Mouse (Mus musculus) frontal cortex, postnatal 10 days (tissue): ENCODE results near the gene Ice2.

Experiments used
- DNase-seq, 2 experiments: peaks; one replicate each; pipeline ENCODE4 v3.0.0; 2022; ENCODE audit warnings: low spot score in 2 of 2, mixed read lengths in 1 of 2

The Ice2 gene

GRCm38 (mm10) chr9:69404671-69405070, 7.0 kb downstream of the Ice2 start:
- no peak for DNase-seq

GRCm38 (mm10) chr9:69419476-69419875, 21.8 kb downstream of the Ice2 start:
- DNase-seq, result no peak

GRCm38 (mm10) chr9:69430531-69430930, 32.8 kb downstream of the Ice2 start:
- DNase-seq, result no peak

- DNase-seq, result no peak
These were observed 34.3 kb downstream of the Ice2 start for GRCm38 (mm10) chr9:69431863-69432555.

- DNase-seq, result no peak
These were observed 37.5 kb downstream of the Ice2 start for GRCm38 (mm10) chr9:69435194-69435593.

GRCm38 (mm10) chr9:69435662-69436061, 38.0 kb downstream of the Ice2 start:
- DNase-seq, result no peak

- no peak for DNase-seq
These were observed 42.2 kb downstream of the Ice2 start for GRCm38 (mm10) chr9:69439805-69440357.

GRCm38 (mm10) chr9:69442471-69443038, 44.8 kb downstream of the Ice2 start:
- no peak for DNase-seq

- DNase-seq, result no peak
These were observed 45.5 kb downstream of the Ice2 start for GRCm38 (mm10) chr9:69443203-69443602.

- no peak for DNase-seq
These were observed 51.1 kb downstream of the Ice2 start for GRCm38 (mm10) chr9:69448801-69449200.

- no peak for DNase-seq
These were observed 52.9 kb downstream of the Ice2 start for GRCm38 (mm10) chr9:69450636-69451035.

- no peak for DNase-seq
These were observed 54.4 kb downstream of the Ice2 start for GRCm38 (mm10) chr9:69451886-69452810.

GRCm38 (mm10) chr9:69453066-69453900, 55.6 kb downstream of the Ice2 start, which contains the start of gene Anxa2:
TSS of gene Anxa2 (plus strand) at chr9:69453620.
- peak in 1 of 2 experiments; percentile 44 for DNase-seq

GRCm38 (mm10) chr9:69453901-69454666, 56.4 kb downstream of the Ice2 start:
- no peak for DNase-seq

- DNase-seq, result no peak
These were observed 57.0 kb downstream of the Ice2 start for GRCm38 (mm10) chr9:69454691-69455090.

- DNase-seq, result no peak
These were observed 57.7 kb downstream of the Ice2 start for GRCm38 (mm10) chr9:69455391-69455790.

GRCm38 (mm10) chr9:69456406-69457075, 58.8 kb downstream of the Ice2 start:
- no peak for DNase-seq

- no peak for DNase-seq
These were observed 59.4 kb downstream of the Ice2 start for GRCm38 (mm10) chr9:69457143-69457542.

GRCm38 (mm10) chr9:69457747-69458625, 60.3 kb downstream of the Ice2 start:
- DNase-seq, result no peak
